Comparison of ENCODE assay signal across 8 mouse cellular contexts in the genomic region with DNA sequence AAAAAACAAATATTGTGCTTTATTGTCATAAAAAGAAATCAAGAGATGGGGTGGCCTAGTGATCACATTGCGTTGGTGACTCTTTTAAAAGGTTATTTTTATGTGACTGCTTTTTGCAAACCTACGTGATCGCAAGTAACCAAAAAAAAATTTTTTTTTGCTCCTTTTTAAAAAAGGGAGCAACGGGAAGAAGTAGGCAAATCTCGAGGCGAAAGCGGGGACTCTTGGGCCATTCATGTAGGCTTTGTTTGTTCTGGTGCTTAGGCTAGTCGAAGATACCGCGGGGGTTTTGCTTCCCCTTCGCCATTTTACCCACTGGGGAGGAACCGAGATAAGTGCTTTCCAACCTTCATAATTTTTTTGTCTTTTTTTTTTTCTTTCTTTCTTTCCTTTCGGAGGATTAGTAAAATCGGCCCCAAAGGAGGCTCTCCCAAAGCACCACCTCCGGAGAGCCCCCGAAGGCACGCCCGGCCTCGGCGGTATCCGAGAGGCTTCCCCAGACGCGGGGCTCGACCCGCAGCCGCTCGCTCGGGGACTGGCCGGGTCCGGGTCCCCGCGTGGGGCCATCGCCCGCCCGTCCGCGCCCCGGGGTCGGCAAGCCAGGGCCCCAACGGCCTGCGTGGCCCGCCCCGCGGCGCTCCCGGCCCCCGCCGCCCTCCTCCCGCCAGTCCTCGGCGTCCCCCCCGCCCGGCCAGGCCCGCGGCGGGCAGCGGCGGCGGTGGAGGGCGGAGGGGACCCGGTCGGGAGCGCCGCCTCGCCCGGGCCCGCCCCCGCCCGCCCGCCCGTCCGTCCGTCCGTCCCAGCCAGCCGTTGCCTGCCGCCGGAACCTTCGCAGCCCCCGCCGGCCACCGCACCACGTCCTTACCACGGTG. TPM values are rescaled to one million over a fixed set of nuclear protein-coding genes. Genes with fewer than 3 reads are reported as not detected.
DNase-seq lines count a peak whose midpoint lies in the region; ATAC-seq and TF ChIP-seq lines count a peak whose summit lies in the region.

No protein-coding gene starts in this region.

- H3K9me3 ChIP-seq in intestine, embryonic 15.5 days: no peaks in the 10 kb centered on the region
- no peaks in the 10 kb centered on the region for H3K9me3 ChIP-seq in limb, embryonic 13.5 days
- no peaks in the 10 kb centered on the region for H3K9me3 ChIP-seq in midbrain, postnatal 0 days (ENCODE audit: low read length)

- ATAC-seq in intestine, embryonic 15.5 days: peak; percentile 10
- ATAC-seq in limb, embryonic 13.5 days (ENCODE audit: low FRiP score, low read depth): no peak; the same call in 1 of the 2 replicates
- ATAC-seq in midbrain, postnatal 0 days (ENCODE audit: low FRiP score): peak; percentile 7; the same call in 1 of the 2 replicates

- H3K4me2 ChIP-seq in intestine, embryonic 15.5 days (replicated peaks): peak overlapping the region; percentile 61
- H3K4me2 ChIP-seq in limb, embryonic 13.5 days (replicated peaks): peak overlapping the region; percentile 34; the same call in 1 of the 2 replicates
- H3K4me2 ChIP-seq in midbrain, postnatal 0 days (ENCODE audit: low read depth, low read length, poor library complexity, severe bottlenecking): peak overlapping the region; percentile 61

- 0 out of 2 replicates have a peak, but pooled peaks cover 2% of the 10 kb centered on the region for H3K36me3 ChIP-seq in intestine, embryonic 15.5 days
- peaks cover 18% of the 10 kb centered on the region for H3K36me3 ChIP-seq in limb, embryonic 13.5 days
- peaks cover 7% of the 10 kb centered on the region; the same call in 1 of the 2 replicates for H3K36me3 ChIP-seq in midbrain, postnatal 0 days (ENCODE audit: insufficient read depth, low read length)

- peak overlapping the region; percentile 90 for H3K4me3 ChIP-seq in intestine, embryonic 15.5 days (replicated peaks)
- H3K4me3 ChIP-seq in limb, embryonic 13.5 days: peak overlapping the region; percentile 87
- H3K4me3 ChIP-seq in midbrain, postnatal 0 days (ENCODE audit: low read depth, low read length): peak overlapping the region; percentile 94

- TF ChIP-seq CTCF in midbrain, postnatal 0 days (IDR thresholded peaks at IDR 0.05): no peak

- H3K27ac ChIP-seq in intestine, embryonic 15.5 days: peak overlapping the region; percentile 100
- H3K27ac ChIP-seq in limb, embryonic 13.5 days: peak overlapping the region; percentile 100
- peak overlapping the region; percentile 100 for H3K27ac ChIP-seq in midbrain, postnatal 0 days (ENCODE audit: low read depth, low read length)

- H3K4me1 ChIP-seq in intestine, embryonic 15.5 days (replicated peaks): peaks cover 5% of the 10 kb centered on the region; the same call in 1 of the 2 replicates
- H3K4me1 ChIP-seq in limb, embryonic 13.5 days: peaks cover 15% of the 10 kb centered on the region
- H3K4me1 ChIP-seq in midbrain, postnatal 0 days (ENCODE audit: insufficient read depth, low read length): peaks cover 3% of the 10 kb centered on the region; the same call in 1 of the 2 replicates

- peak; percentile 41 for DNase-seq in layer of hippocampus, adult 11-12 months (ENCODE audit: low spot score)
- no peak for DNase-seq in layer of hippocampus, adult 9-10 months (ENCODE audit: low spot score)
- peak; percentile 63 to 72 for DNase-seq in cerebellum, postnatal 36 days
- DNase-seq in gastrocnemius, postnatal 25 days: peak; percentile 58
- DNase-seq in midbrain, postnatal 0 days (ENCODE audit: low spot score): peak; percentile 63
- peak; percentile 49 to 84 for DNase-seq in spleen, postnatal 4 days (ENCODE audit: low spot score in 2 of 2)

- no peaks in the 10 kb centered on the region for H3K27me3 ChIP-seq in intestine, embryonic 15.5 days (replicated peaks)
- no peaks in the 10 kb centered on the region for H3K27me3 ChIP-seq in limb, embryonic 13.5 days
- H3K27me3 ChIP-seq in midbrain, postnatal 0 days (ENCODE audit: insufficient read depth, low read length): no peaks in the 10 kb centered on the region

- peak overlapping the region; percentile 99 for H3K9ac ChIP-seq in intestine, embryonic 15.5 days
- peak overlapping the region; percentile 100 for H3K9ac ChIP-seq in limb, embryonic 13.5 days
- H3K9ac ChIP-seq in midbrain, postnatal 0 days (replicated peaks; ENCODE audit: low read length, poor library complexity, severe bottlenecking): peak overlapping the region; percentile 100

- under 1% methylated on average over 66 of the region's 83 CpGs for WGBS in intestine, embryonic 15.5 days
- WGBS in limb, embryonic 13.5 days: under 1% methylated on average over 69 of the region's 83 CpGs
- under 1% methylated on average over 58 of the region's 83 CpGs for WGBS in midbrain, postnatal 0 days

RNA-seq across cellular contexts. Expression of a gene that starts 1.4 kb away (rescaled TPM):
- total RNA-seq in gastrocnemius, postnatal 25 days (2021): 10 to 100 TPM; 19.4 to 22.7 TPM
- polyA plus RNA-seq in intestine, embryonic 15.5 days (2015; fragmentation: Nextera tagmentation; extraction: Ambion mirVana): 34.6 and 37.5 TPM in 2 replicates
- 47.6 and 50.4 TPM in 2 replicates for polyA plus RNA-seq in limb, embryonic 13.5 days (2015; fragmentation: Nextera tagmentation; extraction: Ambion mirVana)
- total RNA-seq in midbrain, postnatal 0 days (2014; rRNA removed): 28.4 and 37.7 TPM in 2 replicates
- polyA plus RNA-seq in midbrain, postnatal 0 days (2015; fragmentation: Nextera tagmentation; extraction: Ambion mirVana): 32.6 and 34.0 TPM in 2 replicates
